ENCODE assay signal across 18 mouse cellular contexts in genomic region chr2:5014616-5015015, GRCm38 (mm10). TPM values are rescaled to one million over a fixed set of nuclear protein-coding genes. Genes with fewer than 3 reads are reported as not detected.
DNase-seq lines count a peak whose midpoint lies in the region; ATAC-seq and TF ChIP-seq lines count a peak whose summit lies in the region.
"Had no signal": no experiment of that assay in that cellular context is flagged by ENCODE, and none has a peak within 500 bp of the region (broad histone marks: within the 10 kb centered on the region; RNA-seq: fewer than 3 reads in every experiment).

No protein-coding gene starts in this region.

- no peaks in the 10 kb centered on the region for H3K27me3 ChIP-seq in liver, postnatal 0 days (ENCODE audit: insufficient read depth, low read length)
- H3K27me3 ChIP-seq: embryonic facial prominence, embryonic 12.5 days; heart, embryonic 15.5 days; kidney, embryonic 15.5 days had no signal

- DNase-seq in thymus, postnatal 36 days = peak; percentile 5 to 11
- DNase-seq in thymus, postnatal 4 days = no peak
- peak; percentile 22 for DNase-seq in WW6 (ENCODE audit: low read depth, low spot score)
- DNase-seq in liver, postnatal 0 days = no peak
- DNase-seq in cerebellum, postnatal 36 days = no peak
- DNase-seq in neural tube, embryonic 10.5 days (ENCODE audit: extremely low spot score, low spot score) = no peak
- no peak for DNase-seq in MN1 (ENCODE audit: low spot score)
- DNase-seq: cerebellum, adult 11 months; lung, postnatal 10 days had no signal

- no peaks in the 10 kb centered on the region for H3K9me3 ChIP-seq in liver, postnatal 0 days (ENCODE audit: low read length)
- H3K9me3 ChIP-seq: embryonic facial prominence, embryonic 12.5 days; heart, embryonic 15.5 days; hindbrain, embryonic 10.5 days; kidney, embryonic 15.5 days had no signal

- H3K4me1 ChIP-seq in liver, postnatal 0 days (ENCODE audit: insufficient read depth) = peaks cover 6% of the 10 kb centered on the region; the same call in 1 of the 2 replicates

- H3K4me2 ChIP-seq in liver, postnatal 0 days (ENCODE audit: low read depth, low read length) = no peak overlapping the region
- H3K4me2 ChIP-seq: embryonic facial prominence, embryonic 12.5 days; heart, embryonic 15.5 days; kidney, embryonic 15.5 days; midbrain, embryonic 11.5 days had no signal

- peak overlapping the region; percentile 23; the same call in 1 of the 2 replicates for H3K27ac ChIP-seq in liver, postnatal 0 days (ENCODE audit: low read depth)
- H3K27ac ChIP-seq: embryonic facial prominence, embryonic 12.5 days; heart, embryonic 15.5 days; hindbrain, embryonic 10.5 days; kidney, embryonic 15.5 days had no signal

- H3K9ac ChIP-seq in liver, postnatal 0 days (replicated peaks) = no peak overlapping the region
- H3K9ac ChIP-seq: embryonic facial prominence, embryonic 12.5 days; heart, embryonic 15.5 days; kidney, embryonic 15.5 days had no signal

- 66% methylated on average over 7 of the region's 7 CpGs for WGBS in liver, postnatal 0 days (ENCODE audit: insufficient replicate concordance)

- no peak overlapping the region for H3K4me3 ChIP-seq in liver, postnatal 0 days (ENCODE audit: low read depth, low read length)
- H3K4me3 ChIP-seq: embryonic facial prominence, embryonic 12.5 days; heart, embryonic 15.5 days; hindbrain, embryonic 10.5 days; kidney, embryonic 15.5 days; myocyte had no signal

- no peak for TF ChIP-seq CTCF in liver, postnatal 0 days (IDR thresholded peaks at IDR 0.05; ENCODE audit: low read depth)

- no peak for TF ChIP-seq EP300 in liver, postnatal 0 days (IDR thresholded peaks at IDR 0.05; ENCODE audit: low read depth)

- H3K36me3 ChIP-seq in liver, postnatal 0 days (replicated peaks; ENCODE audit: insufficient read depth, low read length) = peaks cover 8% of the 10 kb centered on the region; the same call in 1 of the 2 replicates
- H3K36me3 ChIP-seq: heart, embryonic 15.5 days had no signal

- ATAC-seq in liver, postnatal 0 days = no peak
- ATAC-seq: inflammation-experienced regulatory T-cells, adult 6 months had no signal

RNA-seq across cellular contexts. Expression of gene Mcm10, which starts 2.0 kb away (rescaled TPM):
- polyA plus RNA-seq in liver, postnatal 0 days (2015; fragmentation: Nextera tagmentation; extraction: Ambion mirVana) = 10.5 and 12.2 TPM in 2 replicates

RNA-seq across cellular contexts. Expression of gene Ucma, which starts 38.7 kb away (rescaled TPM):
- polyA plus RNA-seq in liver, postnatal 0 days (2015; fragmentation: Nextera tagmentation; extraction: Ambion mirVana) = not detected in 2 replicates
- polyA plus RNA-seq: embryonic facial prominence, embryonic 12.5 days; hindbrain, embryonic 10.5 days; inflammation-experienced regulatory T-cells, adult 6 months; kidney, embryonic 15.5 days; midbrain, embryonic 11.5 days; spleen, adult 2 months; testis, adult 2 months had no signal

RNA-seq across cellular contexts. Expression of gene Optn, which starts 49.2 kb away (rescaled TPM):
- 41.0 and 42.0 TPM in 2 replicates for polyA plus RNA-seq in liver, postnatal 0 days (2015; fragmentation: Nextera tagmentation; extraction: Ambion mirVana)

Comparison
In these comparisons a context has a peak if more than half of its experiments do, and no peak if none do; other contexts are left out.
1. DNase-seq: peak in thymus, postnatal 36 days (2 of 2) and WW6 (single experiment); none in thymus, postnatal 4 days (single experiment), liver, postnatal 0 days (single experiment), cerebellum, postnatal 36 days (0 of 2), neural tube, embryonic 10.5 days (single experiment) and MN1 (single experiment).